Mouse (Mus musculus): ENCODE data around the gene Bcap29.
"Not testable (repeated sequence)": the region's sequence is repeated elsewhere in the genome, so short reads cannot be mapped to it uniquely, and the experiment has no call there.

The Bcap29 gene

GRCm38 (mm10) chr12:31581319-31581810 is 53.1 kb downstream of the Bcap29 start:
- in situ Hi-C loops (cut with MboI, MseI) = no loop called here

GRCm38 (mm10) chr12:31580634-31581318 is 53.7 kb downstream of the Bcap29 start:
- in situ Hi-C loops (cut with MboI, MseI) = no loop called here

GRCm38 (mm10) chr12:31578691-31579476 is 55.6 kb downstream of the Bcap29 start:
- in situ Hi-C loops (cut with MboI, MseI) = no loop called here

- in situ Hi-C loops (cut with MboI, MseI) = no loop called here
Observed at GRCm38 (mm10) chr12:31574506-31574905, 60.0 kb downstream of the Bcap29 start.

- in situ Hi-C loops (cut with MboI, MseI) = no loop called here
Observed at GRCm38 (mm10) chr12:31569784-31570183, 64.7 kb downstream of the Bcap29 start.

GRCm38 (mm10) chr12:31568661-31569060 is 65.8 kb downstream of the Bcap29 start:
- in situ Hi-C loops (cut with MboI, MseI) = no loop called here

- in situ Hi-C loops (cut with MboI, MseI) = not testable (repeated sequence)
Observed at GRCm38 (mm10) chr12:31567535-31567934, 66.9 kb downstream of the Bcap29 start.

GRCm38 (mm10) chr12:31560712-31561111 is 73.7 kb downstream of the Bcap29 start:
- in situ Hi-C loops (cut with MboI, MseI) = no loop called here

- in situ Hi-C loops (cut with MboI, MseI) = no loop called here
Observed at GRCm38 (mm10) chr12:31560002-31560401, 74.5 kb downstream of the Bcap29 start.

GRCm38 (mm10) chr12:31554371-31554770 is 80.1 kb downstream of the Bcap29 start:
- in situ Hi-C loops (cut with MboI, MseI) = loop anchor here in 1 of 2 experiments (5.0 kb wide), 1 partner anchor 43 kb away; no protein-coding TSS in a partner anchor

- in situ Hi-C loops (cut with MboI, MseI) = loop anchor here in 1 of 2 experiments (5.0 kb wide), 1 partner anchor 46 kb away; no protein-coding TSS in a partner anchor
Observed at GRCm38 (mm10) chr12:31551252-31551651, 83.2 kb downstream of the Bcap29 start.

GRCm38 (mm10) chr12:31546061-31546460 is 88.4 kb downstream of the Bcap29 start:
- in situ Hi-C loops (cut with MboI, MseI) = no loop called here

GRCm38 (mm10) chr12:31545219-31545618 is 89.2 kb downstream of the Bcap29 start:
- in situ Hi-C loops (cut with MboI, MseI) = no loop called here

- in situ Hi-C loops (cut with MboI, MseI) = no loop called here
Observed at GRCm38 (mm10) chr12:31541541-31541940, 92.9 kb downstream of the Bcap29 start.

All from T-helper 17 cell (primary cell).